Mouse (Mus musculus) liver, embryonic 11.5 days (tissue): ENCODE data around the gene Adh6a. TPM values are rescaled to one million over a fixed set of nuclear protein-coding genes. Genes with fewer than 3 reads are reported as not detected.

Experiments used
- ATAC-seq: fragments of 200-750 bp; cut with Nextera tagmentation; replicated peaks from 2 replicates; pipeline ENCODE4 v1.8.0; 2017; ENCODE audit warnings: moderate number of reproducible peaks, mild to moderate bottlenecking, moderate TSS enrichment, moderate library complexity; ENCODE audit not compliant: low FRiP score
- DNase-seq: peaks from one replicate; pipeline ENCODE4 v3.0.0-alpha.2; 2017; ENCODE audit warnings: low spot score
- H3K27ac ChIP-seq: fragments of 300-500 bp; sonication (generic); 2 replicates; pipeline ENCODE4 v1.5.1; 2014; ENCODE audit warnings: mild to moderate bottlenecking, low read depth, low read length, control low read depth
- H3K27me3 ChIP-seq: fragments of 300-500 bp; sonication (generic); replicated peaks from 2 replicates; pipeline ENCODE4 v1.6.1; 2014; ENCODE audit warnings: low read length, mixed read lengths; ENCODE audit not compliant: control insufficient read depth, insufficient read depth
- H3K36me3 ChIP-seq: fragments of 300-500 bp; sonication (generic); 2 replicates; pipeline ENCODE4 v1.6.1; 2014; ENCODE audit warnings: mild to moderate bottlenecking, low read length, moderate library complexity, mixed read lengths; ENCODE audit not compliant: control insufficient read depth, insufficient read depth
- H3K4me1 ChIP-seq: fragments of 300-500 bp; sonication (generic); replicated peaks from 2 replicates; pipeline ENCODE4 v1.6.1; 2014; ENCODE audit warnings: low read length, mixed read lengths; ENCODE audit not compliant: control insufficient read depth, insufficient read depth
- H3K4me2 ChIP-seq: fragments of 300-500 bp; sonication (generic); 2 replicates; pipeline ENCODE4 v1.6.1; 2014; ENCODE audit warnings: mild to moderate bottlenecking, control low read depth, moderate library complexity
- H3K4me3 ChIP-seq: fragments of 300-500 bp; sonication (generic); 2 replicates; pipeline ENCODE4 v1.5.1; 2014; ENCODE audit warnings: low read depth, low read length, control low read depth
- H3K9ac ChIP-seq: fragments of 300-500 bp; sonication (generic); 2 replicates; pipeline ENCODE4 v1.6.1; 2014; ENCODE audit warnings: low read depth, low read length, control low read depth
- H3K9me3 ChIP-seq: fragments of 300-500 bp; sonication (generic); 2 replicates; pipeline ENCODE4 v1.6.1; 2016; ENCODE audit warnings: low read length, inconsistent platforms, mixed read lengths; ENCODE audit not compliant: control insufficient read depth
- WGBS: fragments of 180-500 bp; shearing (Covaris S2); extraction: QIAGEN DNeasy Blood & Tissue Kit; methylation state at CpG from one replicate; pipeline ENCODE4 v1.1.7; 2014; 5-methylcytosine and 5-hydroxymethylcytosine counted together
- polyA plus RNA-seq: library from polyadenylated mRNA; unstranded; fragments of >200 nt; fragmentation: Nextera tagmentation; extraction: Ambion mirVana; gene quantifications from 2 replicates; pipeline ENCODE4 v1.2.1, GENCODE M21; 2014

The Adh6a gene
- polyA plus RNA-seq, 1 experiment from 2014 or later = not detected

GRCm38 (mm10) chr3:138305486-138306289 lies 7.4 kb upstream of the Adh6a start:
- no peaks in the 10 kb centered on the region for H3K27me3 ChIP-seq
- 60% methylated on average over 10 of the region's 10 CpGs for WGBS
- H3K27ac ChIP-seq = no peak overlapping the region
- no peak overlapping the region for H3K9ac ChIP-seq
- no peak overlapping the region for H3K4me3 ChIP-seq
- DNase-seq = no peak
- H3K4me1 ChIP-seq = no peaks in the 10 kb centered on the region; the same call in 1 of the 2 replicates
- H3K9me3 ChIP-seq = no peaks in the 10 kb centered on the region
- ATAC-seq = no peak
- H3K36me3 ChIP-seq = no peaks in the 10 kb centered on the region
- no peak overlapping the region; the same call in 1 of the 2 replicates for H3K4me2 ChIP-seq

GRCm38 (mm10) chr3:138306290-138306683 lies 6.8 kb upstream of the Adh6a start:
- Histone ChIP-seq H3K36me3 (no peaks in the 10 kb centered on the region), H3K4me2 (no peak overlapping the region; the same call in 1 of the 2 replicates), H3K4me1 (no peaks in the 10 kb centered on the region; the same call in 1 of the 2 replicates), H3K9ac (no peak overlapping the region), H3K9me3 (no peaks in the 10 kb centered on the region), H3K27ac (no peak overlapping the region), H3K4me3 (no peak overlapping the region), H3K27me3 (no peaks in the 10 kb centered on the region)
- ATAC-seq (no peak), DNase-seq (no peak)
- WGBS = 42% methylated on average over 8 of the region's 8 CpGs

GRCm38 (mm10) chr3:138309910-138310309 lies 3.2 kb upstream of the Adh6a start:
- no peak overlapping the region for H3K4me2 ChIP-seq
- H3K36me3 ChIP-seq = no peaks in the 10 kb centered on the region
- no peak overlapping the region for H3K9ac ChIP-seq
- no peak overlapping the region for H3K27ac ChIP-seq
- H3K9me3 ChIP-seq = no peaks in the 10 kb centered on the region
- H3K4me3 ChIP-seq = no peak overlapping the region
- no peaks in the 10 kb centered on the region; the same call in 1 of the 2 replicates for H3K4me1 ChIP-seq
- no peak for ATAC-seq
- no peaks in the 10 kb centered on the region for H3K27me3 ChIP-seq
- 84% methylated on average over 8 of the region's 8 CpGs for WGBS
- DNase-seq = no peak

GRCm38 (mm10) chr3:138311015-138311414 lies 2.1 kb upstream of the Adh6a start:
- Histone ChIP-seq H3K4me1 (no peaks in the 10 kb centered on the region; the same call in 1 of the 2 replicates), H3K9ac (no peak overlapping the region), H3K4me3 (no peak overlapping the region), H3K36me3 (no peaks in the 10 kb centered on the region), H3K4me2 (no peak overlapping the region), H3K27ac (no peak overlapping the region), H3K9me3 (no peaks in the 10 kb centered on the region), H3K27me3 (no peaks in the 10 kb centered on the region)
- DNase-seq (no peak), ATAC-seq (no peak)
- 80% methylated on average over 6 of the region's 6 CpGs for WGBS

GRCm38 (mm10) chr3:138316908-138317472 lies 3.9 kb downstream of the Adh6a start:
- no peak overlapping the region for H3K4me2 ChIP-seq
- DNase-seq = no peak
- H3K9ac ChIP-seq = no peak overlapping the region
- H3K4me1 ChIP-seq = no peaks in the 10 kb centered on the region
- no peaks in the 10 kb centered on the region for H3K27me3 ChIP-seq
- H3K27ac ChIP-seq = no peak overlapping the region
- WGBS = 79% methylated on average over 2 of the region's 2 CpGs
- no peak overlapping the region for H3K4me3 ChIP-seq
- no peaks in the 10 kb centered on the region for H3K36me3 ChIP-seq
- no peaks in the 10 kb centered on the region for H3K9me3 ChIP-seq
- no peak for ATAC-seq

- WGBS = 90% methylated on average over 17 of the region's 17 CpGs
- DNase-seq = no peak
- no peaks in the 10 kb centered on the region for H3K36me3 ChIP-seq
Measured at GRCm38 (mm10) chr3:138325001-138325400, 11.9 kb downstream of the Adh6a start.

GRCm38 (mm10) chr3:138325466-138325865 lies 12.4 kb downstream of the Adh6a start:
- Histone ChIP-seq H3K4me1 (no peaks in the 10 kb centered on the region), H3K9ac (no peak overlapping the region), H3K27ac (no peak overlapping the region), H3K4me3 (no peak overlapping the region), H3K4me2 (no peak overlapping the region), H3K27me3 (no peaks in the 10 kb centered on the region), H3K36me3 (no peaks in the 10 kb centered on the region), H3K9me3 (no peaks in the 10 kb centered on the region)
- 80% methylated on average over 6 of the region's 6 CpGs for WGBS
- DNase-seq = no peak
- no peak for ATAC-seq

More at GRCm38 (mm10) chr3:138325001-138325400, 11.9 kb downstream of the Adh6a start:
- no peak overlapping the region for H3K27ac ChIP-seq
- no peak overlapping the region for H3K4me3 ChIP-seq
- no peaks in the 10 kb centered on the region for H3K9me3 ChIP-seq
- no peaks in the 10 kb centered on the region for H3K27me3 ChIP-seq
- H3K4me2 ChIP-seq = no peak overlapping the region
- ATAC-seq = no peak
- no peak overlapping the region for H3K9ac ChIP-seq
- H3K4me1 ChIP-seq = no peaks in the 10 kb centered on the region

- H3K27me3 ChIP-seq = no peaks in the 10 kb centered on the region
- no peak overlapping the region for H3K9ac ChIP-seq
- H3K36me3 ChIP-seq = no peaks in the 10 kb centered on the region
- H3K4me3 ChIP-seq = no peak overlapping the region
- no peak overlapping the region for H3K27ac ChIP-seq
- no peak overlapping the region for H3K4me2 ChIP-seq
- H3K9me3 ChIP-seq = no peaks in the 10 kb centered on the region
- ATAC-seq (no peak), DNase-seq (no peak)
- 81% methylated on average over 8 of the region's 8 CpGs for WGBS
- no peaks in the 10 kb centered on the region for H3K4me1 ChIP-seq
Measured at GRCm38 (mm10) chr3:138333910-138334309, 20.8 kb downstream of the Adh6a start.

GRCm38 (mm10) chr3:138334320-138334719 lies 21.2 kb downstream of the Adh6a start:
- no peaks in the 10 kb centered on the region for H3K27me3 ChIP-seq
- no peaks in the 10 kb centered on the region for H3K9me3 ChIP-seq
- H3K4me1 ChIP-seq = no peaks in the 10 kb centered on the region
- no peak for DNase-seq
- 47% methylated on average over 4 of the region's 4 CpGs for WGBS
- no peak overlapping the region for H3K4me2 ChIP-seq
- no peak overlapping the region for H3K4me3 ChIP-seq
- H3K27ac ChIP-seq = no peak overlapping the region
- ATAC-seq = no peak
- no peaks in the 10 kb centered on the region for H3K36me3 ChIP-seq
- H3K9ac ChIP-seq = no peak overlapping the region
